Mouse (Mus musculus) MEL (cell line): ENCODE data around the gene Gpx7. TPM values are rescaled to one million over a fixed set of nuclear protein-coding genes. Genes with fewer than 3 reads are reported as not detected.

ENCODE experiments used
- DNase-seq: peaks from one replicate; pipeline ENCODE4 v3.0.0; 2011; ENCODE audit warnings: low read depth, low spot score
- H3K27ac ChIP-seq: 2 replicates; pipeline ENCODE4 v1.5.1; 2012; ENCODE audit warnings: low read depth, mild to moderate bottlenecking, control low read depth, low read length, moderate library complexity; ENCODE audit not compliant: control insufficient read depth
- H3K27me3 ChIP-seq, 2 experiments: fragments of 150-350 bp in 1 of 2; sonication (generic) in 1 of 2; 2 replicates each; pipeline ENCODE4 v1.6.1; 2012; ENCODE audit warnings: low read length in 2 of 2, mild to moderate bottlenecking in 2 of 2, improper control_type of control experiment in 1 of 2, moderate library complexity in 1 of 2; ENCODE audit not compliant: insufficient read depth in 2 of 2, control insufficient read depth in 1 of 2
- H3K36me3 ChIP-seq, 2 experiments: 2 replicates each; pipeline ENCODE4 v1.6.1; 2012 to 2014; ENCODE audit warnings: low read length in 2 of 2, improper control_type of control experiment in 1 of 2, inconsistent platforms in 1 of 2, mild to moderate bottlenecking in 1 of 2; ENCODE audit not compliant: insufficient read depth in 2 of 2, control insufficient read depth in 1 of 2
- H3K4me1 ChIP-seq, 2 experiments: fragments of 150-350 bp in 1 of 2; sonication (generic) in 1 of 2; 2 replicates each; pipeline ENCODE4 v1.6.1; 2012; ENCODE audit warnings: low read length in 2 of 2, improper control_type of control experiment in 1 of 2, mild to moderate bottlenecking in 1 of 2; ENCODE audit not compliant: insufficient read depth in 2 of 2, control insufficient read depth in 1 of 2
- H3K4me3 ChIP-seq, 2 experiments: fragments of 150-350 bp in 1 of 2; sonication (generic) in 1 of 2; 2 replicates each; pipeline ENCODE4 v1.5.1; 2012; ENCODE audit warnings: low read depth in 2 of 2, low read length in 2 of 2, mild to moderate bottlenecking in 2 of 2, moderate library complexity in 2 of 2, control low read depth in 1 of 2, improper control_type of control experiment in 1 of 2; ENCODE audit not compliant: control insufficient read depth in 1 of 2, insufficient read depth in 1 of 2
- H3K79me2 ChIP-seq: 2 replicates; pipeline ENCODE4 v1.6.1; 2012; ENCODE audit warnings: mild to moderate bottlenecking, low read length, moderate library complexity; ENCODE audit not compliant: control insufficient read depth, poor library complexity, insufficient read depth
- H3K9ac ChIP-seq: 2 replicates; pipeline ENCODE4 v1.6.1; 2012; ENCODE audit warnings: low read depth, mild to moderate bottlenecking, control low read depth, low read length, moderate library complexity; ENCODE audit not compliant: control insufficient read depth, poor library complexity, severe bottlenecking
- H3K9me3 ChIP-seq: fragments of 150-350 bp; sonication (generic); replicated peaks from 2 replicates; pipeline ENCODE4 v1.6.1; 2012; ENCODE audit warnings: mild to moderate bottlenecking, low read length, improper control_type of control experiment, moderate library complexity; ENCODE audit not compliant: insufficient read depth
- CHD2 ChIP-seq: IDR thresholded peaks from 2 replicates; pipeline ENCODE4 v1.6.1; 2011; ENCODE audit warnings: low read length, improper control_type of control experiment
- CTCF ChIP-seq, 3 experiments: IDR thresholded peaks in 2 of 3; conservative IDR thresholded peaks in 1 of 3; 2 replicates each; pipeline ENCODE4 v1.5.1; 2011 to 2012; ENCODE audit warnings: low read length in 3 of 3, low read depth in 2 of 3, mild to moderate bottlenecking in 2 of 3, improper control_type of control experiment in 1 of 3, inconsistent platforms in 1 of 3, mixed read lengths in 1 of 3, moderate library complexity in 1 of 3; ENCODE audit not compliant: control insufficient read depth in 1 of 3, insufficient read depth in 1 of 3, poor library complexity in 1 of 3, severe bottlenecking in 1 of 3
- E2F4 ChIP-seq: IDR thresholded peaks from 2 replicates; pipeline ENCODE4 v1.6.1; 2011; ENCODE audit warnings: low read depth, low read length, improper control_type of control experiment, borderline replicate concordance
- ELF1 ChIP-seq: IDR thresholded peaks from 2 replicates; pipeline ENCODE4 v1.6.1; 2014; ENCODE audit warnings: low read depth, mild to moderate bottlenecking, inconsistent platforms, low read length, improper control_type of control experiment, moderate library complexity
- EP300 ChIP-seq, 2 experiments: IDR thresholded peaks; 2 replicates each; pipeline ENCODE4 v1.6.1; 2011; ENCODE audit warnings: improper control_type of control experiment in 2 of 2, low read length in 2 of 2, low read depth in 1 of 2, mild to moderate bottlenecking in 1 of 2
- ETS1 ChIP-seq: IDR thresholded peaks from 2 replicates; pipeline ENCODE4 v1.6.1; 2012; ENCODE audit warnings: low read depth, mild to moderate bottlenecking, inconsistent platforms, low read length, improper control_type of control experiment, moderate library complexity
- JUND ChIP-seq: IDR thresholded peaks from 2 replicates; pipeline ENCODE4 v1.6.1; 2011; ENCODE audit warnings: low read depth, mild to moderate bottlenecking, improper control_type of control experiment, low read length
- MAFK ChIP-seq: IDR thresholded peaks from 2 replicates; pipeline ENCODE4 v1.6.1; 2011; ENCODE audit warnings: low read depth, mild to moderate bottlenecking, low read length, improper control_type of control experiment, borderline replicate concordance
- MAZ ChIP-seq: IDR thresholded peaks from 2 replicates; pipeline ENCODE4 v1.6.1; 2012; ENCODE audit warnings: low read depth, mild to moderate bottlenecking, inconsistent platforms, low read length, improper control_type of control experiment
- MYB ChIP-seq: IDR thresholded peaks from 2 replicates; pipeline ENCODE4 v1.6.1; 2011; ENCODE audit warnings: mild to moderate bottlenecking, low read depth, low read length, improper control_type of control experiment
- NRF1 ChIP-seq: IDR thresholded peaks from 2 replicates; pipeline ENCODE4 v1.6.1; 2014; ENCODE audit warnings: low read depth, mild to moderate bottlenecking, inconsistent platforms, low read length, improper control_type of control experiment, moderate library complexity; ENCODE audit not compliant: poor library complexity, insufficient read depth, severe bottlenecking
- POLR2A ChIP-seq, 2 experiments: IDR thresholded peaks; 2 replicates each; pipeline ENCODE4 v1.6.1; 2011 to 2012; ENCODE audit warnings: low read length in 2 of 2, mild to moderate bottlenecking in 2 of 2, control low read depth in 1 of 2, improper control_type of control experiment in 1 of 2, low read depth in 1 of 2, moderate library complexity in 1 of 2; ENCODE audit not compliant: control insufficient read depth in 1 of 2, insufficient read depth in 1 of 2, poor library complexity in 1 of 2
- POLR2AphosphoS2 ChIP-seq: IDR thresholded peaks from 2 replicates; pipeline ENCODE4 v1.6.1; 2011; ENCODE audit warnings: low read length, improper control_type of control experiment
- RCOR1 ChIP-seq: IDR thresholded peaks from 2 replicates; pipeline ENCODE4 v1.6.1; 2012; ENCODE audit warnings: low read depth, mild to moderate bottlenecking, inconsistent platforms, low read length, improper control_type of control experiment
- TAL1 ChIP-seq: IDR thresholded peaks from 2 replicates; pipeline ENCODE4 v1.6.1; 2012; ENCODE audit warnings: mild to moderate bottlenecking, inconsistent platforms, low read length, moderate library complexity, mixed read lengths
- UBTF ChIP-seq: IDR thresholded peaks from 2 replicates; pipeline ENCODE4 v1.6.1; 2012; ENCODE audit warnings: low read depth, mild to moderate bottlenecking, inconsistent platforms, low read length, improper control_type of control experiment, moderate library complexity, borderline replicate concordance; ENCODE audit not compliant: insufficient read depth
- USF2 ChIP-seq, 2 experiments: IDR thresholded peaks; 2 replicates each; pipeline ENCODE4 v1.6.1; 2011 to 2012; ENCODE audit warnings: improper control_type of control experiment in 2 of 2, low read length in 2 of 2, borderline replicate concordance in 1 of 2, inconsistent platforms in 1 of 2, low read depth in 1 of 2, mild to moderate bottlenecking in 1 of 2; ENCODE audit not compliant: insufficient read depth in 1 of 2
- ZC3H11A ChIP-seq: IDR thresholded peaks from 2 replicates; pipeline ENCODE4 v1.6.1; 2012; ENCODE audit warnings: low read depth, mild to moderate bottlenecking, inconsistent platforms, low read length, improper control_type of control experiment
- ZKSCAN1 ChIP-seq: IDR thresholded peaks from 2 replicates; pipeline ENCODE4 v1.6.1; 2012; ENCODE audit warnings: low read depth, mild to moderate bottlenecking, inconsistent platforms, low read length, improper control_type of control experiment, moderate library complexity
- polyA plus RNA-seq, 2 experiments: library from polyadenylated mRNA; stranded (reverse) in 1 of 2; unstranded in 1 of 2; fragments of >175 nt in 1 of 2; fragments of >200 nt in 1 of 2; gene quantifications; 2 replicates each; pipeline versions ENCODE4 v1.2.1 to v1.2.4; 2012; ENCODE audit warnings: low replicate concordance in 2 of 2, low read depth in 1 of 2; ENCODE audit not compliant: insufficient read length in 2 of 2, insufficient read depth in 1 of 2, missing spikeins in 1 of 2
- total RNA-seq: library from RNA; depleted of rRNA; stranded (reverse); fragments of 300-350 nt; gene quantifications from 2 replicates; pipeline ENCODE4 v1.2.3, GENCODE M21; 2012

Gpx7 gene
- total and polyA plus RNA-seq, 3 experiments: not detected

DNA sequence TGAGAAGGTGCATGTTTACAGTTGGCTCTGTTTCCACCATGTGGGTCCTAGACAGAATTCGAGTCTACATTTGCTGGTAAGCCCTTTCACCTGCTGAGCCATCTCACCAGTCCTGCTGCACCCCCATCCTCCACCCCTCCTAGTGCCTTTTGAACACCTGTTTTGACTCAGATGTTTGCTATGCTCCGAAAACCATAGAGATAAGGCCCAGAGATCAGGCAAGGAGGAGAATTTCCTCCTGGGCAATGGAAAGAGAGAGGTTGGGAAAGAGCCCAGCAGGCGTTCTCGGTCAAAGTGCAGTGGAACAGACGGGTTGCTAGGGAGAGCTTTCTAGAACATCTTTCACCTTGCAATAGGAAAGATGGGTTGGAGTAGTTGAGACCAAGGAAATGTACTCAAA, 15.6 kb downstream of the Gpx7 start:
- Histone ChIP-seq H3K9ac (no peak overlapping the region), H3K27ac (no peak overlapping the region), H3K4me1 (no peaks in the 10 kb centered on the region; a peak in 1 of 4 replicates), H3K4me3 (no peak overlapping the region), H3K9me3 (no peaks in the 10 kb centered on the region), H3K79me2 (no peaks in the 10 kb centered on the region), H3K27me3 (peaks cover 0 to 6% of the 10 kb centered on the region in 2 experiments; a peak in 2 of 4 replicates), H3K36me3 (peaks cover 0 to 2% of the 10 kb centered on the region in 2 experiments; a peak in 2 of 4 replicates)
- DNase-seq: no peak
- TF ChIP-seq EP300 (IDR thresholded peaks at IDR 0.05; ENCODE audit: low read depth in 1 of 2, low read length in 2 of 2) (no peak), ETS1 (no peak), MAFK (no peak), USF2 (IDR thresholded peaks at IDR 0.05; ENCODE audit: borderline replicate concordance in 1 of 2, insufficient read depth in 1 of 2, low read depth in 1 of 2, low read length in 2 of 2) (no peak), CTCF (IDR thresholded peaks at IDR 0.05 in 2 of 3, conservative IDR thresholded peaks at IDR 0.05 in 1 of 3; ENCODE audit: control insufficient read depth in 1 of 3, insufficient read depth in 1 of 3, low read depth in 2 of 3, low read length in 3 of 3, poor library complexity in 1 of 3, severe bottlenecking in 1 of 3) (no peak), JUND (no peak), MYB (no peak), POLR2AphosphoS2 (no peak), CHD2 (no peak), NRF1 (no peak), ZC3H11A (no peak)
- TF ChIP-seq, all 39 proteins: peak for 0

DNA sequence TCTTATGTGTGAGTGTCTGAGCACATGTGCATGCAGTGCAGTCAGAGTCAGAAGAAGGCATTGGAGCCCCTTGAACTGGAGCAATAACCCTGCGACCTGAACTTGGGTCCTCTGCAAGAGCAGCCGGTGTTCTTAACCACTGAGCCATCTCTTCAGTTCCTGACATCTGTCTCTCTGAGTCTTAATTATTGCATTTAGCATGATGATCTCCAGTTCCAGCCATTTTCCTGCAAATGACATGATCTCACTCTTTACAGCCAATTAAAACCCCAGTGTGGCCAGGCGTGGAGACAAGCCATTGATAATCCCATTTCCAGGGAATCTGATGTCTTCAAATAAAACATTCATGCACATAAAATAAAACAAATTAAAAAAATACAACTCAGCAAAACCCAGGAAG, 18.0 kb downstream of the Gpx7 start:
- DNase-seq: no peak
- Histone ChIP-seq H3K4me1 (no peaks in the 10 kb centered on the region; a peak in 1 of 4 replicates), H3K9ac (no peak overlapping the region), H3K36me3 (peaks cover 0 to 2% of the 10 kb centered on the region in 2 experiments; a peak in 2 of 4 replicates), H3K27ac (no peak overlapping the region), H3K27me3 (peaks cover 3 to 8% of the 10 kb centered on the region in 2 experiments; a peak in 3 of 4 replicates), H3K79me2 (no peaks in the 10 kb centered on the region)
- no peak for TF ChIP-seq UBTF
- TF ChIP-seq ZKSCAN1: no peak
- no peak for TF ChIP-seq USF2 (IDR thresholded peaks at IDR 0.05; ENCODE audit: borderline replicate concordance in 1 of 2, insufficient read depth in 1 of 2, low read depth in 1 of 2, low read length in 2 of 2)
- no peak for TF ChIP-seq TAL1
- TF ChIP-seq JUND: no peak
- TF ChIP-seq RCOR1: no peak
- TF ChIP-seq POLR2A (IDR thresholded peaks at IDR 0.05; ENCODE audit: control insufficient read depth in 1 of 2, insufficient read depth in 1 of 2, low read depth in 1 of 2, low read length in 2 of 2, poor library complexity in 1 of 2): no peak
- TF ChIP-seq ZC3H11A: no peak
- TF ChIP-seq ELF1: no peak
- no peak for TF ChIP-seq E2F4
- TF ChIP-seq MAFK: no peak
- TF ChIP-seq MAZ: no peak
- TF ChIP-seq, all 39 proteins: peak for 0
- Histone ChIP-seq H3K4me3 (no peak overlapping the region), H3K9me3 (no peaks in the 10 kb centered on the region)
